Mouse (Mus musculus) hematopoietic stem cell, adult 5-6 weeks (primary cell): ENCODE results near the gene Megf11. TPM values are rescaled to one million over a fixed set of nuclear protein-coding genes. Genes with fewer than 3 reads are reported as not detected.

Source experiments
- ATAC-seq, 2 experiments: fragments of 125-278 bp in 1 of 2; replicated peaks in 1 of 2; 2 replicates each; pipeline ENCODE4 v1.8.0; 2016 to 2017; ENCODE audit warnings: inconsistent platforms in 2 of 2, mild to moderate bottlenecking in 2 of 2, moderate number of reproducible peaks in 2 of 2, low read depth in 1 of 2, moderate TSS enrichment in 1 of 2; ENCODE audit not compliant: low FRiP score in 2 of 2, poor library complexity in 2 of 2, severe bottlenecking in 2 of 2, insufficient read depth in 1 of 2, low TSS enrichment in 1 of 2
- total RNA-seq: library from RNA; stranded (forward); fragments of 172-1452, 232-1000 nt; gene quantifications from 2 replicates; pipeline ENCODE4 v1.2.3, GENCODE M21; 2017

Gene Megf11
- total RNA-seq, 1 experiment from 2014 or later: not detected

DNA sequence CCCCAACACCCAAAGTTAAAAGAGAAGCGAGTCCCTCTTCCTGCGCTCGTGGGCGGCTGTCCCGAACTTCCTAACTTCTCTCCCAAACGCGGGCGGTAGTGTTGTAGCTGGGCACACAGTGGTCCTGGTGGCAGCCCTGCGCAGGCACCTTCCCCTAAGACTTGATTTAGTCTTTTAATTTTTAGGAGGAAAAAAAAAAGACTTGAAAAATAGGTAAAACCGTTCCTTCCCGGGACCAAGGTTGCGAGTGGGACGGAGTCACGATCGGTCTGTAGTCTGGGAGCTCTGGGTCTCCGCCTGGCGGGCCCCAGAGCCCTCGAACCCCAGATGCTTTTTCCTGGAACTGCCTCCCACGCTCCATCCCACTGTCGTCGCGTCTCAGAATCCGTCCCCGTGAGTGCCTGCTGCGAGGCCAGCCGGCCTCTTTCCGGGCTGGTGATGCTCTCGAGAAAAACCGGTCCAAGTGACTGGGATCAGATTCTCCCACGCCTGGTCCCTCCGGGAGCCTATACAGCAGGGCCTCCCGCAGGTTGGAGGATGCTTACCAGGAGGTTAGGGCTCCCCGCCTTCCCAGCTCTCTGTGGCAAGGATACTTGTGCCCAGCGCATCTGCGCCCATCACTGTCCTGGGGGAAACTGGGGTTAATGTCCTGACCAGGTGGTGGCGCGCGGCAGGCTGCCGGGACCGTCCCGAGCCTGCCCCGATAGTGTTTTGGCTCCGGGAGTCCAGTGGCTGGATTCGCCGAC is 1.2 kb downstream of the Megf11 start:
- ATAC-seq: no peak

DNA sequence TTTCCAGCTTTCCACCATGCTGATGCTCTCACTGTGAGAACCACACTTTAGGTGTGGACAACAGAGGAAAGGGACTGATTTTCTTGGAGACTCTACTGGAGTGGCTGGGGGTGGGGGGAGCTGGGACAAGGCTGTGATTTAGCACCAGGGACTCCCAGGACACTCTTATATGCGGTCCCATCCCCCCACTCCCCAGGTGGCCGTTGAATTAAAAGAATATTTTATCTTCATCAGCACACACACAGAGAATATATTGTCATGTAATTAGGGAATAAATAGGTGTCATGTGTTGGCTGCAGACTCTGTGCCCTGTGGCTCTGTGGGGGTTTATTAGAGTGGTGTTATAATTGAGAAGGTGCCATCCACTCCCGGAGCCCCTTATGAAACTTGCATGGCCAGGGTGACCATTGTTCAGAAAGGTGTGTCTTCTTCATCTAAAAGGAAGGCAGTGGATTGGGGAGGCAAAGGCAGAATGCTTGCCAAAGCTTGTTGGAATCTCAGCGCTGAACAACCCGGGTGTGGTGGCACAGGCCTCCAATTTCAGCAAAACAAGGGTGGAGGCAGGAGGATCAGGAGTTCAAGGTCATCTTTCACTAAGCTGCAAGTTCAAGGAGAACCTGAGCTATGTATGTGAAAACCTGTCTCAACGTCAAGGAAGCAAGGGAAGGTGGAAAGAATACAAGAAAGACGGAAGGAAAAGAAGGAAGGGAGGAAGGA is 4.3 kb downstream of the Megf11 start:
- ATAC-seq: no peak

DNA sequence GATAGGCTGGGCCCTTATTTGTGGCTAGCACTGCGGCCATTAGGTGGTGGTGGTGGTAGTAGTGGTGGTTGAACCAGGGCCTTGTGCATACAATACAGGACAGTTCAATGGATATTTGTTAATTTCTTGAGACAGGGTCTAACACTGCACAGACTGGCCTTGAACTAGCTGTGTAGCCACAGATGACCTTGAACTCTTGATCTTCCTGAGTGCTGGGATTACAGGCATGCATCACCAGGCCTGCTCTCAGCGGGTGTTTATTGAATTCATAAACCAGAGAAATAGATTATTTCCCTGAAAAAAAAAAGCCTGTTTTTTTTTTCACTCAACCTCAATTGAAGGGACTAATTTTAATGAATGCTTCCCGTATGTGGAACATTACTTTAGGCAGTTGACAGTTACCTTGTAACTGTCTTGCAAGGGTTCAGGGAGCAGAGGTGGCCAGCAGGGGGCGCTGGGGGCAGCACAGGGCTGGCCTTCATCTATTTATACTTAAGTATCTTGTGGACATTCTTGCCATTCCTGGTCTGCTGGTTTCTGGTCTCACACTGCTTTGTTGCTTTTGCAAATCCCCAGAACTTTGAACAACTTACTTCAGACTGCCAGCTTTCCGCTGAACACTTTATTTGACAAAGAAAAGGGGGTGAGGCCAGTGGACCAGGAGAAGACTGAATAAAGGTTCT is 8.6 kb downstream of the Megf11 start:
- ATAC-seq: no peak; a peak in 1 of 4 replicates

DNA sequence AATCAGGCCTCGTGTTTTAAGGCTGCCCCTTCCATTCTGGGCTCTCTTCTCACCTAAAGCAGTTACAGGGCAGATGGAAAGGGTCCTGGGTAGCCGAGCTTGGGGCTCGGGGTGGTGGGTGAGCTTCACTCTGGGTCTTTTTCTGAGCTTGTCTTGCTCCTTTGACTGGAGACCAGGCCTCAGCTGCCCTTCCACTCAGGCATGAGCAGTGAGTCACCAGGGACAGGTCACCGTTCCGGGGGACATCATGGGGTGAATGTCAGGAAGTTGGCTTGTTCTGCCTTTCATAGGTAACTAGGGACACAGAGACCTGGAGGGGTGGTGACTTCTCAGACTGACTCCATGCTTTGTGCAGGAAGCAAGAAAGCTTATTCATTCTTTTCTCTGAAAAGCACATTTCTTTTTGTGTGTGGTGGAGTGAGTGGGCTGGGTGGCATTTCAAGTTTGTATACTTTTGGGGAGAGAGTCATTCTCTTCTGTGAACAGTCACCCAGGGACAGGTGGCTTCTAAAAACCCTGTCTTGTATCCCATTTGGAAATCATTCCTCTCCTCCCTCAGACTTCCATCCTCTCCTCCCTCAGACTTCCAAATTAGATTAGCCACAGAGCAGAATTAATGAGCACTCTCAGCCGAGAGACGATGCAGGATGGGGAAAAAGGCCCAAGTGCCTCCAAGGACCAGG is 10.0 kb downstream of the Megf11 start:
- ATAC-seq: no peak

DNA sequence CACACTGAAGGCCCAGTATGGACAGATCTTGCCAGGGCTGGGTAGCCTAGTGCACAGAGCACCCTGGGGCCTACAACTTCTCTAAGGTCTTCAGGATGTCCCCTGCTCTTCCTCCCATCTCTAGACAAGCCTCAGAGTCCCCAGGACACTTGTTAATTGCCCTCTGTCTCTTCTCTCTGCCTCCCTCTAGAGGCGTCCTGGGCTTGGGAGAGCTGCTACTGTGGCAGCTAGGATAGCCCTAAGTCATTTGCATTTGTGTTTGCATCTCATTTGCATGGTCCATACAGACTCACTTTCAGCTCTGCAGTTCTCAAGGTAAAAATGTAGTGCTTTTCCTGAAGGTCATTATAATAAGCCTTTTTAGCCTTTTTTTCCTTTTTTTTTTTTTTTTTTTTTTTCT is 11.7 kb downstream of the Megf11 start:
- peak; percentile 25 to 49; a peak in 2 of 4 replicates for ATAC-seq

DNA sequence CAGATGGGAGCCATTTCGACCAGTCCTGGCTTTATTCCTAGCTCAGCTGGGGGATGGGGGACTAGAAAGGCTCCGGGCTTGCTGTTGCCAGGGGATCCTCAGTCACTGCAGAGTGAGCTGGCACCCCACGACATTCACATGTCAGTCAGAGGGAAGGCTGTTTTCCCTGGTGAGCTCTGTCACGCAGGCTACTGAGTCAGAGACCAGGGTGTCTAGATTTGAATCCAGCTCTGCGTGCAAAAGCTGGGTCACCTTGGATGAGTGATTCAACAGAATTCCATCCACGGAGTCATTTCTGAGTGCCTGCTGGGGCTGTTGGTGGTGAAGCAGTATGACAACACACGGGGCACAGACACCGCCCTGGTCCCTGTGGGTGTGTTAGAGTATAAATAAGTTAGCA is 13.7 kb downstream of the Megf11 start:
- no peak for ATAC-seq

DNA sequence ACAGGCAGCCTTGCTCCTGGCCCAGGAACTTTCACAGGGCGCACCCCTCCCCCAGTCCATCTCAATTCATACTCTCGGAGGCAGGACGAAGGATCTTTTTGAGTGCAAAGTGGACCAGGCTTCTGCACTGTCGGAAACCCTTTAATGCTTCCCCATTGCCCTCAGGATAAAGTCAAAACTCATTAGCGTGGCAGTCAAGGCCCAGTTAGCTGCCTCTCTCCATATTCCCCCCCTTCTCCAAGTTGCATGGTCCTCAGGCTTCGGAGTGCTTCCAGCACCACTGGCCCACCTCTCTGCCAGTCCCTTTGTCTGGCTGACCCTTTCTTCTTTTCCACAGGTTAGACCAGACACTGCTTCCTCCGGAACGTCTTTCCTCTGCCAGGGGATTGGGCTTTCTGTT is 16.7 kb downstream of the Megf11 start:
- ATAC-seq: no peak

DNA sequence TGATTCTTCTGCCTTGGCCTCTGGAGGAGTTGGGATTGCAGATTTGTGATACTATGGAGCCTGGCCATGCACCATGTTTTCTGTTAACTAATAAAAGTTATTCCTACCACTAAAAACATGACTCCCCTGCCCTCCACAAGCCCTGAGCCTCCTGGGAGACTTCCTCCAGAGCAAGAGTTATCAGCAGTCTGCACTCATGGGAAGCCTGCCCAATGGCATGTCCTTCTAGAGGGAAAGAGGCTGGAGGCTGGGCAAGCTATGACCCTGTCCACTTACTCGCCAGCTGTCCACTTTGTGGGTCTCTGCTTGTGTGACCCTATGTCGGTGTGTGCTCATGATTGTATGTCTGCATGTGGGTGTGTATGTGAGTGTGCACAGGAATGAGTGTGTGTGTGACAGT is 21.4 kb downstream of the Megf11 start:
- ATAC-seq: no peak

DNA sequence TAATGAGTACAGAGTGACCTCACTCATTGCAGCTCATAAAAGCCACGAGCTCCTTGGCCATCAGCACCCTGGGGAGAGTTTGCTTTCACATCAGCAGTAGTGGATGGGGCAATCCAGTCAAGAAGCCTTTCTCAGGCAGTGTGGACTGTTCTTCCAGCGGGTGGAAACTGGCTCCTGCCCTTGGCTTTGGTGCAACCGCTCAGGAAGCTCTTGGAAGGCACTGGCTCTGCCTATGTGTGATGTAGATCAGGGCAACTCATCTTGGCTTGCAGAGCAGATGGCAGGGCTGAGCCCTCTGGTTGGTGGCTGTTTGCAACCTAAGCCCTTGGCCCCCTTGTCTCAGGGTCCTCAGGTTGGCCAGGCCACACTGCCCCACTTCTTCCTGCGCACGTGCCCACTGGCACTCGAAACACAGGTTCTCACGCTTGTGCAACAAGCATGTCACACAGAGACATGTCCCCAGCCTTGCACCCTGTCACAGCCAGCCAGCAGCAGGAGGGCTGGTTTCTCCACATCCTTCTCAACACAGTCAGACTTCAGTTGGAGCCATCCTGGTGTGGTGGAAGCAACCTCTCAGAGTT is 22.1 kb downstream of the Megf11 start:
- ATAC-seq: no peak

DNA sequence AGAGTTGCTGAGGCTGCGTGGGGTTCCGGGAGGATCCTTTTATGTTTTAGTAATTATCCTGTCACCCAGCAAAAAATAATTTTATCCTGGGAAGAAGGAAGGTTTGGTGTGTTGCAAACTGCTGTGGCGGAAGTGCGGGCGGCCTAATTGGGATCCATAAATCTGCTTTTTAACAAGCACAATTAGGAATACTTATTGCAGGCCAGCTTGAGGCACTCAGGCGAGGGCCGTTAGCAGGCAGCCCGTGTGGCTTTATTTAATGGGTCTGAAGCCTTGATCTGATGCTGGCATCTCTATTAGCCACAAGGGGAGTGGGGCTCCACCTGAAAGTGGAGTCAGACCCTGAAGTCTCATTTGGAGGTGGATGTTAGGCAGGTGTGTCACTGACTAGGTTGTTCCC is 23.4 kb downstream of the Megf11 start:
- no peak for ATAC-seq

DNA sequence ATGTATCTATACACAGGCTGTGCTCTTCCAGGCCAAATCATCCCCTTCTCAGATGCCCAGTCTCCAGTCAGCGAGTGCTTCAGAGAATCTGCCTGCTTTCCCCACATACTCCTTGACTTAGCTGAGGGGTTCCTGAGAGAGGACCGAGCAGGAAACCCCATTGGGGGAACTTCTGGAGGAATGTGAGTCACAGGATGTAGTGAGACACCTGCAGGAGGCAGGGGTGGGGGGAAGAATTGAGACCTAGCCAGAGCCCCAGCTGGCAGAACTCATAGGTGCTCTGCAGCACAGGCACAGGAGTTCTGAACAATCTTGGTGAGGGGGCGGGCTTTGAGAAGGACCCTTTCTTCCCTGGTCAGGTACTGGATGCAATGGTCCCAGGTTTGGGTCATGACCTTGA is 35.0 kb downstream of the Megf11 start:
- no peak for ATAC-seq

DNA sequence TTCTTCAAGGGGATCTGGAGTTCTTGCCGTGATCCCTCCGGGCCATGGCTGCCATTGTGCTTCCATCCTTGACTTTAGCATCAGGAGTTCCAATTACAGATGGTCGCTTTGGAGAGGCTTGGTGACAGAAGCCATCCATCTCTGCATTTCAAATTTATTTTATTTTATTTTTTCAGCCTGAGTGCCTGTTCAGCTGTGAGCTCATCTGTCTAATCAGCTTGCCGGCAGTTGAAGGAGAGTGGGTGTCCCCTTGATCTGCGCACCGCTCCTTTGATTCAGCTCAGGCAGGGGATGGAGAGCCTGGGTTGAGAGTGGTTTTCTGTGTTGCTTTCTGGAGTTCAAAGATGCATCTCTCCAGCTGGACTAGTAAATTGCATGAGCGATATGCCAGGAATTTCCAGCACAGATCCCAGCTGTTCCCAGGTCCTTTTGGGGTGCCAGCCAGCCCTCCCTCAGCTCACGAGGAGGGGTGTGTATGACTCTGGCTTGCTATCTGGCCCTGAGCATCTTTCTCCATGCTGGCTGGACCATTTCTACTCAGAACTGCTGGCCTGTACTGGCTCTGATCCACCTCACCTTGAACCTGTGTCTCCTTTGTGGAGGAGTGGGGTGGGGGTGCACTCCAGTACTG is 36.7 kb downstream of the Megf11 start:
- no peak for ATAC-seq

DNA sequence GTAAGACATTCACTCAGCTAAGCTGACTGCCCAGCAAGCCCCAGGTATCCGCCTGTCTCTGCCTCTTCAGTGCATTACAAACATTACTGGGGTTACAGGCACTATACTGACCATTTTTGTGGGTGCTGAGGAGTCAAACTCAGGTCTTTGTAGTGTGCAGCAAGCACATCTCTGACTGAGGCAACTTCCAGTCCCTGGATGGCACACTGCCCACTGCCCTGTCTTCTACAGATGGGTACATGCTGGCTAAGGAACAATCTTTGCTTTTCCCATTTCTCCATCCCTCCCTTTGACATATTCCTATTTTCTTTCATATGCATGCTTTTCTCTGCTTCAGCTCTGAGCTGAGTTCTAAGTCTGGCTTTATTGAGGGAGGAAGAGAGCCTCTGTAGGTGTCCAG is 38.5 kb downstream of the Megf11 start:
- no peak for ATAC-seq

DNA sequence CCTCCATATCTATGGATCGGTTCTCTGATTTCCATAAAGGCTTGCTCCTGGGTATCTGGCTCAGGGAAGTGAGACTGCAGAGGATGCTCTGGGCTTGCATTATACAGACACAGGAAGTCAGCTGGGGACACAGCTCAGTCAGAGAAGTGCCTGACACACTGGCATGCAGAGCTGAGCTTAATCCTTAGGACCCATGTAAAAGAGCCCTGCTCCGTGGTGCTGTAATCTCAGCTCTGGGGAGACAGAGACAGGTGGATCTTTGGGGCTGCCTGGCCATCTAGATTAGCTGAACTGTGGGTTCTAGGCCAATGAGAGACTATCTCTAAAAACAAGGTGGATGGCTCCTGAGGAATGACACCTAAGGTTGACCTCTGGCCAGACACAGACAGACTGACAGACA is 50.7 kb downstream of the Megf11 start:
- no peak for ATAC-seq

DNA sequence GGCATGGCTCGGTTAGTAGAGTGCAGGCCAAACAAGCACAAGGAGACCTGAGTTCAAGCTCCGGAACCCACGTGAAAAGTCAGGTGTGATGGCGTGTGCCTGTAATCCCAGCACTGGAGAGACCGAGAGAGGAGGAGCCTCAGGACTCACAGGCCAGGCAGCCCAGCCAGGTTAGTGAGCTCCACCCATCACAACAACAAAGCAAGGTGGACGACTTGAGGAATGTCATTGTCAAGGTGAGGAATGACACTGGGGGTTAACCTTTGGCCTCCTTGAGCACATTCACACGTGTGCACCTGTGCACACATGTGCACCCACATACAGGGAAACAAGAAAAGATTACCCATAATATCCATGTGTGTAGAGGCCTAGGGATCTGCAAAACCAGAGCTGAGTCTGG is 54.7 kb downstream of the Megf11 start:
- ATAC-seq: no peak

DNA sequence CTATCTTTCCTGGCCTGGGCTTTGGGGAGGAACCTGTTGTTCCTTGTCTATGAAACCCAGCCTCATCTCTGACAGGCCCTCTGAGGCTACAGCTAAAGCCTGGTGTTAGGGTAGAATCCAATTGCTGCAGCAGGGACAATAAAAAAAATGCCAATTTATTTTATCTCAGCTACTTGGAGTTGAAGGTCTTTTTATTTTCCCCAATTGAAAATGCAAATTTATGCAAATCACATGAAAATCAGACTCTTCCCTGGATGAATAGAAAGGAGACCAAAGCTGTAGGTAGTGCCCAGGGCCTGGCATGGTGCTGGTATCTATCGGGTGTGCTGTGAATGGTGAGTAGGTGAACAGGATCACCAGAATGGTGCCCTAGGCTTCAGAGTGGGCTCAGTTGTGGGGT is 60.6 kb downstream of the Megf11 start:
- no peak for ATAC-seq

DNA sequence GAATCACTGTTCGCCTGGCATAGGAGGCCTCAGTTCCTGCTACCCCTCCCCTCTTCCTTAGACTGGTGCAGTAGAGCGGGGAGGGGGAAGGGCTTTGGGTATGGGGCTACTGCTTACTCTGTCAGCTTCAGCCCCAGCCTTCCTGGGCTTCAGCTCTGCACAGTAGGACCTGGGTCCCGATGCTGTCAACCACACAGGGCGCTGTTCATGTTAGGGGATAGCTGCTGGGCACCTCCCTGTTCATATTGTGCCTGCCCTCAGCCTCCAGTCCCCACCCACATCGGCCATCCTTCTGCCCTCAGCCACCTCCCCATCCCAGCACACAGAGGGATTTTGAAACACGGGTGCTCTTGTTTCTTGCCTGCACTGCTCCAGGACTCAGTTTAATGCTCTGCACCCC is 61.6 kb downstream of the Megf11 start:
- 0 out of 4 replicates have a peak, but pooled peaks of 1 of the 2 experiments have one; percentile 41 for ATAC-seq
